Mouse (Mus musculus) hindbrain, embryonic 15.5 days (tissue): ENCODE results near the gene Iffo1. TPM values are rescaled to one million over a fixed set of nuclear protein-coding genes. Genes with fewer than 3 reads are reported as not detected.
"Not testable (repeated sequence)": the region's sequence is repeated elsewhere in the genome, so short reads cannot be mapped to it uniquely, and the experiment has no call there.

Source experiments
- ATAC-seq: fragments of 200-750 bp; cut with Nextera tagmentation; 2 replicates; pipeline ENCODE4 v1.8.0; 2017; ENCODE audit warnings: low read depth, moderate number of reproducible peaks, moderate TSS enrichment; ENCODE audit not compliant: low FRiP score
- H3K27ac ChIP-seq: fragments of 300-500 bp; sonication (generic); replicated peaks from 2 replicates; pipeline ENCODE4 v1.5.1; 2015; ENCODE audit warnings: mild to moderate bottlenecking, inconsistent platforms
- H3K27me3 ChIP-seq: fragments of 300-500 bp; sonication (generic); 2 replicates; pipeline ENCODE4 v1.6.1; 2015; ENCODE audit warnings: control low read depth, inconsistent platforms
- H3K36me3 ChIP-seq: fragments of 300-500 bp; sonication (generic); 2 replicates; pipeline ENCODE4 v1.6.1; 2015; ENCODE audit warnings: control low read depth, inconsistent platforms
- H3K4me1 ChIP-seq: fragments of 300-500 bp; sonication (generic); replicated peaks from 2 replicates; pipeline ENCODE4 v1.6.1; 2015; ENCODE audit warnings: control low read depth, inconsistent platforms
- H3K4me2 ChIP-seq: fragments of 300-500 bp; sonication (generic); 2 replicates; pipeline ENCODE4 v1.6.1; 2015; ENCODE audit warnings: moderate library complexity, mild to moderate bottlenecking, inconsistent platforms
- H3K4me3 ChIP-seq: fragments of 300-500 bp; sonication (generic); 2 replicates; pipeline ENCODE4 v1.5.1; 2015; ENCODE audit warnings: mild to moderate bottlenecking, inconsistent platforms
- H3K9ac ChIP-seq: fragments of 300-500 bp; sonication (generic); 2 replicates; pipeline ENCODE4 v1.6.1; 2015; ENCODE audit warnings: inconsistent platforms
- H3K9me3 ChIP-seq: fragments of 300-500 bp; sonication (generic); 2 replicates; pipeline ENCODE4 v1.6.1; 2016; ENCODE audit warnings: control low read depth, inconsistent platforms
- WGBS: fragments of 180-500 bp; shearing (Covaris S2); methylation state at CpG from one replicate; pipeline ENCODE4 v1.1.7; 2015; 5-methylcytosine and 5-hydroxymethylcytosine counted together
- polyA plus RNA-seq: library from polyadenylated mRNA; unstranded; fragments of >200 nt; fragmentation: Nextera tagmentation; extraction: Ambion mirVana; gene quantifications from 2 replicates; pipeline ENCODE4 v1.2.1, GENCODE M21; 2015

Iffo1 gene
- polyA plus RNA-seq, 1 experiment from 2014 or later: 22.1 TPM

DNA sequence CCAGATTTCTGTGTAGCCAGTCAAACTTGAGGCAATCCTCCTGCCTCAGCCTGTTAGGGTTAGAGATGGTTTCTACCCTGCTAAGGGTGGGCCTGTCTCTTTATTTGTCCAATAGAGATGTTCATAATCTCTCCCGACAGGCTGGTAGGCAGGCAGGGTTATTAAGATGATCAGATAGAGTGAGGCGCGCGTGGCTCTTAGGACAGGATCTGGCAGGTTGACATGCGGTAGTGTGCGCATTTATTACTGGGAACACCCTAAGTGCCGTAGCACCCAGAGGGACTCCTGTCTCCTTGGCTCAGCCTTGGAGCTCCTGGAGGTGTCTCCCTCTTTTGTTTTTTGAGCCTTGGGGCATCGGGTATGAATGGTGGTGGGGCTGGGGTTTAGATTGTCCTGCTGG, 10.2 kb downstream of the Iffo1 start:
- Histone ChIP-seq H3K4me2 (no peak overlapping the region), H3K9me3 (no peaks in the 10 kb centered on the region), H3K4me1 (no peaks in the 10 kb centered on the region), H3K27ac (no peak overlapping the region), H3K36me3 (peaks cover 55% of the 10 kb centered on the region), H3K9ac (no peak overlapping the region), H3K27me3 (no peaks in the 10 kb centered on the region), H3K4me3 (no peak overlapping the region)
- WGBS: 82% methylated on average over 8 of the region's 8 CpGs
- no peak for ATAC-seq

DNA sequence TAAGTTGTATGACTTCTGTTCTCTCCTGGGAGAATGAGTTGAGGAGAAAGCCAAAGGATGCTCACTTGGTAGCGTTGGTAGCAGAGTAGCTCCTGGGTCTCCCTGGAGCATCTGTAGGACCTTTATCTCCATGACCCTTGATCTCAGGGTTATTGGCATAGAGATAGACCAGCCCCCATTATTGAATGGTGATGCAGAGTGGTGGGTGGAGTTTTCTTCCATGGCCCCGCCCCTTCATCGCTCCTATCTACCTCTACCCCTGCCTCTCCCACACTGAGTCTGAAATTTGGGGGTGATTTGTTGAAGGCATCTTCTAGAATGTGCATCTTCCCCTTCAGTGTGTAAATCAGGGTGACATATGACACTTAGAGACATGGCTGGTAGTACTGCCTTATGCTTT, 11.4 kb downstream of the Iffo1 start:
- Histone ChIP-seq H3K4me3 (no peak overlapping the region), H3K4me1 (peaks cover 2% of the 10 kb centered on the region), H3K9ac (no peak overlapping the region), H3K36me3 (peaks cover 60% of the 10 kb centered on the region), H3K4me2 (no peak overlapping the region), H3K27me3 (no peaks in the 10 kb centered on the region), H3K9me3 (no peaks in the 10 kb centered on the region), H3K27ac (no peak overlapping the region)
- no peak for ATAC-seq
- WGBS: 92% methylated on average over 3 of the region's 3 CpGs

DNA sequence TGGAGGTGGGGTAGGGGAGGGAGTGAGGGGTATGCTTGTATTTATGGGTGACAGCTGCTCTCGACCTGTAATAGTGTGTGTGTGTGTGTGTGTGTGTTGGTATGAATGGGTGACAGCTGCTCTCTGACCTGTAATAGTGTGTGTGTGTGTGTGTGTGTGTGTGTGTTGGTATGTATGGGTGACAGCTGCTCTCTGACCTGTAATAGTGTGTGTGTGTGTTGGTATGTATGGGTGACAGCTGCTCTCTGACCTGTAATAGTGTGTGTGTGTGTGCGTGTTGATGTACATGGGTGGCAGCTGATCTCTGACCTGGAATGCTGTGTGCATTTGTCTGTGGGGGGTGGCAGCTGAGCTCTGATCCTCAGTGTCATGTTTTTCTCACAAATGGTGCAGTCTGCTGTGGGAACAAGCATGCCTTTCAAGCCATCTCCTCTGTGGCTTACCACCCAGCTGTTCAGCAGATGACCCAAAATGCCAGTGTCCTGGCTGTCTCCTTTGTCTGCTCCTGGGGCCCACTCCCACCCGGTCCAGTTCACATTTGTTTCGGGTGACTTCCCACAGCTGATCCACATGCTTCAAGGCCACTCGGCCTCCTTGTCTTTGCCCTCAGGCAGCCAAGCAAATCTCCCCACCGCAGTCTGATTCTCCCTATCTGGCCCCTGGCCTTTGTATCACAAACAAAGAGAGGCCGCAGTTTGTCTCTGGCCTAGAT, 12.0 kb downstream of the Iffo1 start:
- Histone ChIP-seq H3K4me3 (no peak overlapping the region), H3K9ac (0 out of 2 replicates have a peak overlapping the region, but pooled peaks have one; percentile 10), H3K4me2 (no peak overlapping the region), H3K27ac (no peak overlapping the region), H3K9me3 (no peaks in the 10 kb centered on the region), H3K36me3 (peaks cover 59% of the 10 kb centered on the region), H3K4me1 (peaks cover 4% of the 10 kb centered on the region), H3K27me3 (no peaks in the 10 kb centered on the region)
- no peak for ATAC-seq
- WGBS: 10% methylated on average over 7 of the region's 7 CpGs

DNA sequence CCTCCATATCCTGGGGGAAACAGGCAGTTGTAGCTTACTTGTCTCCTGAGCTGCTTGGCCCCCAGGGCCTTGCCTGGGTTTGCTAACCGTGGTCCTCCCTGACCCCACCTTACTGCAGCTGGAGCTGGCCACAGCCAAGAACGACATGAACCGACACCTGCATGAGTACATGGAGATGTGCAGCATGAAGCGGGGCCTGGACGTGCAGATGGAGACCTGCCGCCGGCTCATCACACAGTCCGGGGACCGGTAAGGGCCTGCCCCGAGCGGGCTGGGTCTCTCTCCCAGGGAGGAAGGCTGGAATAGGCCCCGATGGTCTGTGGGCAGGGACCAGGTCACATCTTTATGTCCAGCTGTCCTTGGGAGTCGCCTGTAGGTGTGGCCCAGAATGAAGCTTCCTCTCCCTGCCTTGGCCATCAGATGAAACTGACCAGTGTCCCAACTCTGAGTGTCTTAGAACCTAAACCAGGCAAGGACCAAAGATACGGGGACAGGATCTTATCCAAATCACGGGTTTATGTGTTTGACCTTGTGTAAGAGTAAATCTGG, 14.0 kb downstream of the Iffo1 start:
- H3K4me3 ChIP-seq: no peak overlapping the region
- no peak overlapping the region for H3K4me2 ChIP-seq
- ATAC-seq: no peak
- no peak overlapping the region for H3K27ac ChIP-seq
- no peaks in the 10 kb centered on the region for H3K27me3 ChIP-seq
- H3K36me3 ChIP-seq: peaks cover 40% of the 10 kb centered on the region
- no peak overlapping the region for H3K9ac ChIP-seq
- H3K9me3 ChIP-seq: no peaks in the 10 kb centered on the region
- 87% methylated on average over 15 of the region's 15 CpGs for WGBS
- peaks cover 18% of the 10 kb centered on the region for H3K4me1 ChIP-seq

DNA sequence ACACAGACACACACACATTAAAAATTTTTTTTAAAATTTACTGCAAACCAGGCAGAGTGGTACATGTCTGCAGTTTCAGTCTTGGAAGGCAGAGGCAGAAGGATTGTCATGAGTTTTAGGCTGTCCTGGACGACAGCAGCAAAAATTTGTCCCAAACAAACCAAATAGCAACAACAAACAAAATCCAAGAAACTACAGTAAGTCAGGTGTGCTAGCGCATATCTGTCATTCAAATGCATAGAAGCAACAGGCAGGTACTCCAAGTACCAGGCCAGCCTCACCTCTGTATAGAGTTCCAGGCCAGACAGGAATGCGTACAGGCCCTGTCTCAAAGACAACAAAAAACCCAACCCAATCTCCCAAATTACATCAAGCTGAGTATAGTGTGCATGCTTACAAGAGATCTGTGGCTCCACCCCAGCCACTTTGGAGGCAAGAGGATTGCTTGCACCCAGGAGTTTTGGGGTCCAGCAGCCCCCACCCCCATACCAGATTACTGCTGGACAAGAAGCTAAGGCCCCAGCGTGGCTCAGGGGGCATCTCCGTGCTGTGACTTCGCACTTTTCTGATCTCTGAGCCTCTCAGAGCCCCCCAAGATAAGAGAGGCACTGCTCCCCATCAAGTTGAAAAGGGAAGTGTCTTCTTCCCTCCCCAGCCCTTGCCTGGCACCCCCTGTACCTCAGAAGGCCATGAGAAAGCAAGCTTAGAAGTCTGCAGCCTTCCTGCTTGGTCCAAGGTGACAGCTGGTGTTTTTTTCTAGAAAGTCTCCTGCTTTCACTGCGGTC, 14.9 kb downstream of the Iffo1 start:
- no peak overlapping the region for H3K27ac ChIP-seq
- no peak overlapping the region for H3K4me2 ChIP-seq
- no peak overlapping the region for H3K9ac ChIP-seq
- H3K9me3 ChIP-seq: no peaks in the 10 kb centered on the region
- peaks cover 22% of the 10 kb centered on the region for H3K4me1 ChIP-seq
- 88% methylated on average over 7 of the region's 7 CpGs for WGBS
- H3K4me3 ChIP-seq: no peak overlapping the region
- no peaks in the 10 kb centered on the region for H3K27me3 ChIP-seq
- no peak for ATAC-seq
- H3K36me3 ChIP-seq: peaks cover 39% of the 10 kb centered on the region

DNA sequence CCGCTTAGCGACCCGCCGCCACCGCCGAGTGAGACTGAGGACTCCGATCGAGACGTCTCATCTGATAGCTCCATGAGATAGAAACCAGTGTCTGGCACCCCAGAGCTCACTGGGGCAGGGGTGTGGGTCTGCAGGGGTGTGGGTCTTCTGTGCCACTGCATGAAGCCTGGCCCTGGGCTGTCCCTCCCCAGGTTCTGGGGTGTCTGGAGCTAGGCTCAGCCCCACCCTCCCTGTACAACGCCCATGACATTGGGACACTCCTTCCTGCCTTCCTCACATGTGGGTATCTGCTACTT, 15.5 kb downstream of the Iffo1 start:
- Histone ChIP-seq H3K4me3 (no peak overlapping the region), H3K9me3 (no peaks in the 10 kb centered on the region), H3K27me3 (no peaks in the 10 kb centered on the region), H3K27ac (no peak overlapping the region), H3K4me1 (peaks cover 22% of the 10 kb centered on the region), H3K4me2 (no peak overlapping the region), H3K36me3 (peaks cover 39% of the 10 kb centered on the region), H3K9ac (no peak overlapping the region)
- WGBS: 56% methylated on average over 10 of the region's 10 CpGs
- no peak for ATAC-seq

DNA sequence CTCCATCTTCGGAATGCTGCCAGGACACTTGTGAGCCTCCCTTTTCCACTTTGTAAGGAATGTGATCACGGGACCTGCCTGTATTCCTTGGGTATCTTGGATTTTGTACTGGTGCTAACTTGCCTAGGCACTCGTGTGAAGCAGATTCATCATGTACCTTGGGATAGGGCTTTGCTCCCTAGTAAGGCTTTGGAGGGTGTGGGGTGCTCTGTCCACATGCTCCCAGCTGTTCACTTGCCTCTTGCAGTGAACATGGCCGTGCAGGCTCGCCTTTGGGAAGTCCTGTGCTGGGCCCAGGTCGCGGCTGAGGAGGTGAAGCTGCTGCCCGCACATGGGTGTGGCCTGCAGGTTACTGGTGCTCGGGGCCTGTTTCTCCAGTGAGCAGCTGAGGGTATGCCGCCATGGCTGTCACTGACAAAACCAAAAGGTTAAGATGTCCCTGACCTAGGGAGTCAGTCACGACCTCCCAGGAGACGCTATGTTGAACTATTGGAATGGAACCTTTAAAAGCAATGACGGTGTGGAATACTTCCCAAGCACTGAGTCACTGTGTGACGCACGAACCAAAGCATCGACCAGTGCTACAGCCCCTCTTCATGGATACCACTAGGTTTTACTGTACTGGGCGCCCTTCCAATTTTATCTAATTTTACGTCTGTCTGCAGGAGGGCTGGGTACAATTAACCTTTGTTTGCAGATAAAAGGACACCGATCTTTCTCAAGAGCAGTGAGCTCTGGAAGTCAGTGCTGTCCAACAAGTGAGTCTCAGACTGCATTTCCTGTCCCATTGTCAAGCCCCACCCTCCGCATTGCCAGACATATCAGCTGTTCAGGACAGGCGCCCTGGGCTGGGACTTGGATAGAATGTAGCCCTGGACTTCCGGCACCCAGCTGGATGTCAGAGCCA, 16.1 kb downstream of the Iffo1 start:
- H3K9me3 ChIP-seq: no peaks in the 10 kb centered on the region
- 0 out of 2 replicates have a peak overlapping the region, but pooled peaks have one; percentile 8 for H3K27ac ChIP-seq
- no peak overlapping the region for H3K9ac ChIP-seq
- no peak overlapping the region for H3K4me2 ChIP-seq
- no peak for ATAC-seq
- H3K36me3 ChIP-seq: peaks cover 36% of the 10 kb centered on the region
- 19% methylated on average over 22 of the region's 22 CpGs for WGBS
- H3K27me3 ChIP-seq: no peaks in the 10 kb centered on the region
- peaks cover 27% of the 10 kb centered on the region for H3K4me1 ChIP-seq
- H3K4me3 ChIP-seq: no peak overlapping the region

DNA sequence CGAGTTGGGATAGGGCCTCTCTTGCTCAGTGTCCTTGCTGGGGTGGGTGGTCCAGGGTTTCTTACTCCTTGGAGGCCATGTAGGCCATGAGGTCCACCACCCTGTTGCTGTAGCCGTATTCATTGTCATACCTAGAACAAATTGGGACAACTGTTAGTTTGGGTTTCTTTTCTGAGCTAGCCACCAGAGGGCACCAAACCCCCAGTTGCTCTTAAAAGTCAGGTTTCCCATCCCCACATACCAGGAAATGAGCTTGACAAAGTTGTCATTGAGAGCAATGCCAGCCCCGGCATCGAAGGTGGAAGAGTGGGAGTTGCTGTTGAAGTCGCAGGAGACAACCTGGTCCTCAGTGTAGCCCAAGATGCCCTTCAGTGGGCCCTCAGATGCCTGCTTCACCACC, 16.9 kb downstream of the Iffo1 start:
- H3K9ac ChIP-seq, ATAC-seq, H3K4me2 ChIP-seq, H3K27me3 ChIP-seq, H3K4me3 ChIP-seq, H3K27ac ChIP-seq, H3K9me3 ChIP-seq: not testable (repeated sequence)
- 4% methylated on average over 4 of the region's 5 CpGs for WGBS
- H3K36me3 ChIP-seq: peaks cover 34% of the 10 kb centered on the region
- peaks cover 36% of the 10 kb centered on the region for H3K4me1 ChIP-seq

DNA sequence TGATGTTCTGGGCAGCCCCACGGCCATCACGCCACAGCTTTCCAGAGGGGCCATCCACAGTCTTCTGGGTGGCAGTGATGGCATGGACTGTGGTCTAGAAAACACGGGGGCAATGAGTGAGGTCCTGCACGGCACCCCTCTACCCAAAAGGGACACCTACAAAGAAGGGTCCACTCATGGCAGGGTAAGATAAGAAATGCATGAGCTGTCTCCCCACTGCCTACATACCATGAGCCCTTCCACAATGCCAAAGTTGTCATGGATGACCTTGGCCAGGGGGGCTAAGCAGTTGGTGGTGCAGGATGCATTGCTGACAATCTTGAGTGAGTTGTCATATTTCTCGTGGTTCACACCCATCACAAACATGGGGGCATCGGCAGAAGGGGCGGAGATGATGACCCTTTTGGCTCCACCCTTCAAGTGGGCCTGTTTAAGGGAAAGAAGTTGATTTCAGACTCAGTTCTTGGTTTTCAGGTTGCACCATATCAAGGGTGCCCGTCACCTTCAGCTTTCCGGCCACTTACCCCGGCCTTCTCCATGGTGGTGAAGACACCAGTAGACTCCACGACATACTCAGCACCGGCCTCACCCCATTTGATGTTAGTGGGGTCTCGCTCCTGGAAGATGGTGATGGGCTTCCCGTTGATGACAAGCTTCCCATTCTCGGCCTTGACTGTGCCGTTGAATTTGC, 17.7 kb downstream of the Iffo1 start:
- not testable (repeated sequence) for H3K9me3 ChIP-seq, H3K4me3 ChIP-seq, ATAC-seq, H3K9ac ChIP-seq, H3K4me2 ChIP-seq, H3K27me3 ChIP-seq, H3K27ac ChIP-seq
- Histone ChIP-seq H3K36me3 (peaks cover 32% of the 10 kb centered on the region), H3K4me1 (peaks cover 44% of the 10 kb centered on the region)
- WGBS: 70% methylated on average over 12 of the region's 16 CpGs

DNA sequence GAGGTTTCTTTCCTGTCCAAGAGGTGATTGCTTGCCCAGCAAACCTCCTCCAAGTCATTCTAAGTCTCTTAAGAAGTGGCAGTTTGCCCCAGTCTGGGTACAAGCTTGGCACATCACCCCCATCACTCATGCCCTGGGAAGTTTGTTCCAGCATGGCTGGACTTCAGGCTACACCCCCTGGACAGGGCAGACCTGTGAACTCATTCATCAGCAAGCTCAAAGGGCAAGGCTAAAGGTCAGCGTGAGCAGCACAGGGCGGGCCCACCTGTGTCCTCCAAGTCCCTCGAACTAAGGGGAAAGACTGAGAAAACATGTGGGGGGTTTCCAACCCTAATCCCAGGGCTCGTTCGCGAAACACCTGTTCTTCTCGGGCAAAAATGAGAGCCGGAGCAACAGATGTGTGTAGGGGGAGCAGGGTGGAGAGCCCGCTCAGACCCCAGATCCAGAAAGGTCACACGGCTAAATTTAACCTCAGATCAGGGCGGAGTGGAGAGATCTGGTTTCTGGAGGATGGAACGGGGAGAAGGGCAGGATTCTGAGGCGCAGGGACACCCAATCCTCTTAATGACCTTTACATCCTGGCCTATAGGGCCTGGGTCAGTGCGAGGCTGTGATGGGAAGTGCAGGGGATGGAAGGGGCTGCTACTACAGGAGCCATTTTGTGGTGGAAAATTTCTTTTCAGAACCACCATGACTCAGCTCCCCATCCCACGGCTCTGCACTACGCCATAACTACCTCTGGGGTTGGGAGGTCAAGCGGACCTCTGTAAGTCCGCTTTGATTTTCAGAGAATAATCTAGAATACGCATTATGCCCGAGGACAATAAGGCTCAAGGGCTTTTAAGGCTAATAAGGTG, 19.0 kb downstream of the Iffo1 start:
- Histone ChIP-seq H3K9me3 (no peaks in the 10 kb centered on the region), H3K9ac (peak overlapping the region; percentile 93), H3K4me2 (peak overlapping the region; percentile 95), H3K4me1 (peaks cover 44% of the 10 kb centered on the region), H3K27me3 (no peaks in the 10 kb centered on the region), H3K36me3 (peaks cover 33% of the 10 kb centered on the region), H3K4me3 (peak overlapping the region; percentile 91), H3K27ac (peak overlapping the region; percentile 93)
- no peak for ATAC-seq
- WGBS: 6% methylated on average over 20 of the region's 20 CpGs
